Mouse (Mus musculus) liver, adult 2 months (tissue): ENCODE measurements around the gene Irgm2.

ENCODE experiments used
- CTCF ChIP-seq: fragments of 200-500 bp; IDR thresholded peaks from 2 replicates; pipeline ENCODE4 v1.5.1; 2011; ENCODE audit warnings: low read depth, low read length, control low read depth
- POLR2A ChIP-seq: fragments of 200-500 bp; IDR thresholded peaks from 2 replicates; pipeline ENCODE4 v1.6.1; 2011; ENCODE audit warnings: low read length, control low read depth; ENCODE audit not compliant: insufficient read depth; ENCODE audit errors: extremely low read depth

DNA sequence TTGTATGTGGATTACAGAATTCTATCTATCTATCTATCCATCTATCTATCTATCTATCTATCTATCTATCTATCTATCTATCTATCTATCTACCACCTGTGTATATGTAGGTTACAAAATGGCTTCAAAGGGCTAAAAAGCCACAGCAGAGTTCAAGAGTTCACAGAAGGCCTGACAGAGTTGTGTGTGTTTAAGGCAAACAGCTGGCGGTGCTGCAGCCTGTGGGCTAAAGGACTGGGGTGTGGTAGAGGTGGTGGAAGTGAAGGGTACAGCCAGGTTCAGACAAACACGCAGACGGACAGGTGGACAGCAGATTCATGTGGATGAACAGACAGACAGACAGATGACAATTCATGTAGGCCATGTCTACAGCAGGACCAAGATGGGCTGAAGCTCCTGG lies 68.9 kb downstream of the Irgm2 start:
- no peak for TF ChIP-seq POLR2A
- no peak for TF ChIP-seq CTCF
